Mouse (Mus musculus) megakaryocyte, embryonic 14.5 days (primary cell): ENCODE data around the gene Gm20388.

Source experiments
- FLI1 ChIP-seq: IDR thresholded peaks from 2 replicates; pipeline ENCODE4 v1.6.1; 2012; ENCODE audit warnings: low read length, inconsistent platforms, mixed read lengths
- GATA1 ChIP-seq: IDR thresholded peaks from 3 replicates; pipeline ENCODE4 v1.6.1; 2012; ENCODE audit warnings: mixed read lengths, low read length, inconsistent platforms, borderline replicate concordance

- no peak for TF ChIP-seq GATA1
- no peak for TF ChIP-seq FLI1
These were observed 840.0 kb downstream of the Gm20388 start for GRCm38 (mm10) chr8:120750616-120751015.
